Mouse (Mus musculus) ES-Bruce4 (cell line): Measurements from ENCODE around the gene Slc7a8.

Experiments used
- CTCF ChIP-seq: IDR thresholded peaks from one replicate; pipeline ENCODE4 v1.8.1; 2011; ENCODE audit warnings: low read depth, low read length
- POLR2A ChIP-seq: IDR thresholded peaks from one replicate; pipeline ENCODE4 v1.8.1; 2011; ENCODE audit warnings: low read length; ENCODE audit not compliant: insufficient read depth

- TF ChIP-seq CTCF (no peak), POLR2A (no peak)
Measured at GRCm38 (mm10) chr14:54780836-54781609, 723 bp downstream of the Slc7a8 start.
